Mouse (Mus musculus) small intestine, adult 2 months (tissue): ENCODE measurements around the gene Prph. TPM values are rescaled to one million over a fixed set of nuclear protein-coding genes. Genes with fewer than 3 reads are reported as not detected.

Source experiments
- H3K27ac ChIP-seq: fragments of 200-500 bp; 2 replicates; pipeline ENCODE4 v1.5.1; 2012; ENCODE audit warnings: low read depth, low read length, control low read depth, inconsistent platforms; ENCODE audit not compliant: insufficient read depth
- H3K27me3 ChIP-seq: fragments of 200-500 bp; 2 replicates; pipeline ENCODE4 v1.6.1; 2012; ENCODE audit warnings: mild to moderate bottlenecking, moderate library complexity, low read length, inconsistent platforms; ENCODE audit not compliant: control insufficient read depth, insufficient read depth
- H3K36me3 ChIP-seq: fragments of 200-500 bp; 2 replicates; pipeline ENCODE4 v1.6.1; 2012; ENCODE audit warnings: mild to moderate bottlenecking, low read length, control low read depth, inconsistent platforms; ENCODE audit not compliant: control insufficient read depth, insufficient read depth
- H3K4me1 ChIP-seq: fragments of 200-500 bp; 2 replicates; pipeline ENCODE4 v1.6.1; 2012; ENCODE audit warnings: low read length, inconsistent platforms, mixed read lengths; ENCODE audit not compliant: control insufficient read depth, insufficient read depth, insufficient read length
- H3K4me3 ChIP-seq: fragments of 200-500 bp; 2 replicates; pipeline ENCODE4 v1.5.1; 2012; ENCODE audit warnings: low read depth, mild to moderate bottlenecking, control low read depth, inconsistent platforms, low read length, moderate library complexity
- CTCF ChIP-seq: fragments of 200-500 bp; IDR thresholded peaks from 2 replicates; pipeline ENCODE4 v1.5.1; 2012; ENCODE audit warnings: low read depth, mild to moderate bottlenecking, control low read depth, inconsistent platforms, low read length, moderate library complexity, mixed read lengths; ENCODE audit not compliant: insufficient replicate concordance, insufficient read length; ENCODE audit errors: extremely low read depth
- POLR2A ChIP-seq: fragments of 200-500 bp; IDR thresholded peaks from 2 replicates; pipeline ENCODE4 v1.6.1; 2012; ENCODE audit warnings: low read depth, mild to moderate bottlenecking, control low read depth, inconsistent platforms, low read length, moderate library complexity
- WGBS: fragments of 180-500 bp; shearing (Covaris S2); methylation state at CpG from one replicate; pipeline ENCODE4 v1.1.7; 2018; 5-methylcytosine and 5-hydroxymethylcytosine counted together
- polyA plus RNA-seq: library from polyadenylated mRNA; depleted of rRNA; stranded (reverse); fragments of >200 nt; gene quantifications from 2 replicates; pipeline ENCODE4 v1.2.3, GENCODE M21; 2012

The Prph gene
- polyA plus RNA-seq, 1 experiment: 4.6 TPM

DNA sequence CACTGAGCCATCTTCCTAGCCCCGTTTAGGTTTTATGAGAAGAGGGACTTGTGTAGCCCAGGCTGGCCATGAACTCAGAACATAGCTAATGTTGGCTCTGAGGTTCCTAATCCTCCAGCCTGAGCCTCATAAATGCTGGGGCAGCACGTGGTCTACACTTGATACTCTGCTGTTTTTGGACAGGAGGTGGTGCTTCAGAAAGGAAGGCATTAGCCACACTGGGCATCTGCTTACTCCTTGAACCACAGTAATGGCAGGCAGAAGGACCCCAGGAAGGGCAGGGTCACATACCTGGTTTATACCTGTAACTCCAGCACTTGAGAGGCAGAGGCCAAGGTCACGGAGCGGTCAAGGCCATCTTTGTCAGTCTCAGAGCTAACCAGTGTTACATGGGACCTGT lies 36.3 kb upstream of the Prph start:
- no peaks in the 10 kb centered on the region for H3K36me3 ChIP-seq
- H3K27me3 ChIP-seq: no peaks in the 10 kb centered on the region
- no peaks in the 10 kb centered on the region for H3K4me1 ChIP-seq
- TF ChIP-seq POLR2A (no peak), CTCF (no peak)
- peak overlapping the region; percentile 39; the same call in 1 of the 2 replicates for H3K27ac ChIP-seq
- 87% methylated on average over 4 of the region's 4 CpGs for WGBS
- H3K4me3 ChIP-seq: no peak overlapping the region

DNA sequence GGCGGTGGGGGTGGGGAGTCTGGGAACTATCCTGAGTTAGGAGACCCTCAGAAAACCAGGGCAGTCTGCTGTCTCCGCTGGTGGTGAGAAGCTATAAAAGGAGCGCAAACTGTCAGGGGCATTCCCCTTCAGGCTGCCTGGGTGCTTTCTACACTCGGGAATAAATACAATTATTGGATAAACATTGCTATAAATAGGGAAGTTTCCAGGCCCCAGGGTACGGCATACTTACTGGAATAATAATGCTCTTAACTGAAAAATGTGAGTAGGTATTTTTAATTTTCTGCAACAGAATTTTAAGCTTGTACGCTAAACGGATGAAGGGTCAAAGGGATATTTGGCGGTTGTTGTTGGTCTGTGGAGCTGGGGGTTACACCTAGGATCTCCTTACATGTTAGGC lies 35.5 kb upstream of the Prph start:
- Histone ChIP-seq H3K36me3 (no peaks in the 10 kb centered on the region), H3K4me3 (no peak overlapping the region), H3K27me3 (no peaks in the 10 kb centered on the region), H3K27ac (peak overlapping the region; percentile 39; the same call in 1 of the 2 replicates), H3K4me1 (no peaks in the 10 kb centered on the region)
- 77% methylated on average over 8 of the region's 8 CpGs for WGBS
- no peak for TF ChIP-seq CTCF
- TF ChIP-seq POLR2A: no peak

DNA sequence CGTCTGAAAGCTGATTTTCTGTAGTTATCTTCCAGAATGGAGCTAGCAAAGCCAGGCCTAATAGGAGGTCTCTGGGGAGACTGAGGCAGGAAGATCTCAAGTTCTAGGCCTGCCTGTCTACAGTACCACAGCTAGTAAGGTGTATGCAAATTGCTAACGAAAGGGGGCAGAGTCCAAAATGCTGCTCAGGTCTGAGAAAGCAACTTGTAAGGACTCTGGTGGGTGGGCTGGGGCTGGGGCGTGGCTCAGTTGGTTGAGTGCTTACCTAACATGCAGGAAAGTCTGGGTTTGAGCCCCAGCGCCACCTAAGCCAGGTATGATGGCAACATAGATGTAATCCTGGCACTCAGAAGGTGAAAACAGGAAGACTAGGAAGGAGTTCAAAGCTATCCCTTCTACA lies 34.8 kb upstream of the Prph start:
- no peaks in the 10 kb centered on the region for H3K4me1 ChIP-seq
- no peak overlapping the region for H3K4me3 ChIP-seq
- H3K27ac ChIP-seq: no peak overlapping the region
- TF ChIP-seq POLR2A (no peak), CTCF (no peak)
- 86% methylated on average over 4 of the region's 4 CpGs for WGBS
- H3K36me3 ChIP-seq: no peaks in the 10 kb centered on the region
- H3K27me3 ChIP-seq: no peaks in the 10 kb centered on the region

DNA sequence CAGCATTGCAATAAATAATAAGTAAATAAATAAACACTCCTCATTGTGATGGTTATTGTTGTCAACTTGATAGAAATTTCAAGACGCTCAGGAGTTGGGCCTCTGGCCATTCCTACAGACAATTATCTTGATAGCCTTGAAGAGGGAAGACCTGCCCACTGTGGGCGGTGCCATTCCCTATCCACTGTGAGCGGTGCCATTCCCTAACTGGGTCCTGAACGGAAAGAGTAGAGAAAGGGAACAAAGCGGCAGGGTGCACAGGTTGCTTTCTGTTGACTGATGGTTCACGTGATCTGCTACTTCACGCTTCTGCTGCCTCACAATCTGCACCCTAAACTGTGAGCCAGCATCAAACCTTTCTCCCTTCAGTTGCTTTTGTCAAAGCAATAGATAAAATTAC lies 33.7 kb upstream of the Prph start:
- Histone ChIP-seq H3K4me1 (no peaks in the 10 kb centered on the region), H3K4me3 (no peak overlapping the region), H3K27ac (no peak overlapping the region), H3K36me3 (no peaks in the 10 kb centered on the region), H3K27me3 (no peaks in the 10 kb centered on the region)
- WGBS: 95% methylated on average over 7 of the region's 7 CpGs
- TF ChIP-seq POLR2A (no peak), CTCF (no peak)

DNA sequence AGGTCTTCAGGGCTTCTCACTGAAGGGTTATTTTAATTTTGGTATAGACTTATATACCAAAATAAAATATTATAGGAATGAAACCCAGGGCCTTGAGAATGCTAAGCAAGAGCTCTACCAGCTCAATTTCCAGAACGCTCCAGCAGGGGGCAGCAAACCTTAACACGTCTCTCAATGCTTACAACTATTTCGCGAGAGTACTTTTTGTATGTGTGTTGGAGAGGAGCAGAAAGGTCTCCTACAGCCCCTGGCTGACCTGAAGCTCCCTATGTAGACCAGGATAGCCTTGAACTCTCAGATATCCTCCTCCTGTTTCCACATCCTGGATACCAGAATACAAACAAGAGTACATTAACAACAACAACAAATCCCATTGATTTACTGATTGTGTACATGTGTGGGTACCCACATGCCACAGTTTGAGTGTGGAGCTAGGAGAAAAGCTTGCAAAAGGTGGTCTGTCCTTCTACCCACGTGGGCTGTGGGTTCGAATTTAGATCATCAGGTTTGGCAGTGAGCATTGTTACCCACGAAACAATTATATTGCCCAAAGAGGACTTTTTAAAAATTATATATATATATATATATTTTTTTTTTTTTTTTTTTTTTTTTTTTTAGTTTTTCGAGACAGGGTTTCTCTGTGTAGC lies 30.2 kb upstream of the Prph start:
- no peak overlapping the region for H3K4me3 ChIP-seq
- 0 out of 2 replicates have a peak, but pooled peaks cover 2% of the 10 kb centered on the region for H3K4me1 ChIP-seq
- no peak overlapping the region for H3K27ac ChIP-seq
- 16% methylated on average over 7 of the region's 8 CpGs for WGBS
- H3K27me3 ChIP-seq: no peaks in the 10 kb centered on the region
- H3K36me3 ChIP-seq: no peaks in the 10 kb centered on the region
- TF ChIP-seq POLR2A (no peak), CTCF (peak; percentile 41; the same call in 1 of the 2 replicates)

DNA sequence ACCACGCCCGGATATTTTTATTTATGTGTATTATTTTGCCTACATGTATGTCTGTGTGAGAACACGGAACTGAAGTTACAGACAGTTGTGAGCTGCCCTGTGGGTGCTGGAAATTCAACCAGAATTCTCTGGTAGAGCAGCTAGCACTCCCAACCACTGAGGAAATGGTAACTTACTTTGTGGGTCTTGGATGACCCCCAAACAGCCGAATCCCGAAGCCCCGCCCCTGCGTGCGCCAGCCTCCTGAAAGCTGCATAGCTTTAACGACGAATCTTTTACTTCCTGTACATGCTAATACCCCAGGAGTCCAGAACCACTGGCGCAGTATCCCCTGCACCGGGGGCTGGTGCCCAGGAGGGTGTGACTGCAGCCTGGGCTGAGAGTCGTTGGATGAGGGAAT lies 29.6 kb upstream of the Prph start:
- no peak overlapping the region for H3K4me3 ChIP-seq

DNA sequence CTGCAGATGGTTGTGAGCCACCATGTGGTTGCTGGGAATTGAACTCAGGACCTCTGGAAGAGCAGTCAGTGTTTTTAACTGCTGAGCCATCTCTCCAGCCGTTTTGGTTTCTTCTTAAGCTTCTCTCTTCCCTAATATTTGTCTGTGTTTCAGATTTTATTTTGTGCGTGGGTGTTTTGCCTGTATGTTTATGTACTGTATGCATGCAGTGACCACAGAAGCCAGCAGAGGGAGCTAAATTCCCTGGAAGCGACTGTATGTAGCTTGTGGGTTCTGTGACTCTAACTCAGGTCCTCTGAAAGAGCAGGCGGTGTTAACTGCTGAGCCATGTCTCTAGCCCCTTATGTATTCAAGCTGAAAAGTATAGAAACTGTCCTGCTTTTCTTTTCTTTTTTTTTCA lies 28.7 kb upstream of the Prph start:
- H3K4me1 ChIP-seq: 0 out of 2 replicates have a peak, but pooled peaks cover 2% of the 10 kb centered on the region
- no peaks in the 10 kb centered on the region for H3K36me3 ChIP-seq
- TF ChIP-seq POLR2A: no peak
- TF ChIP-seq CTCF: peak; percentile 49; the same call in 1 of the 2 replicates
- WGBS: 57% methylated on average over 4 of the region's 4 CpGs
- no peaks in the 10 kb centered on the region for H3K27me3 ChIP-seq
- H3K4me3 ChIP-seq: no peak overlapping the region
- H3K27ac ChIP-seq: no peak overlapping the region

More for the DNA sequence above, 29.6 kb upstream of the Prph start:
- H3K4me1 ChIP-seq: 0 out of 2 replicates have a peak, but pooled peaks cover 2% of the 10 kb centered on the region
- no peak overlapping the region for H3K27ac ChIP-seq
- no peaks in the 10 kb centered on the region for H3K36me3 ChIP-seq
- TF ChIP-seq CTCF: no peak
- TF ChIP-seq POLR2A: no peak
- no peaks in the 10 kb centered on the region for H3K27me3 ChIP-seq
- 71% methylated on average over 13 of the region's 13 CpGs for whole genome bisulfite sequencing
